Mouse (Mus musculus) CH12.LX (cell line): ENCODE measurements around the gene Xpa. TPM values are rescaled to one million over a fixed set of nuclear protein-coding genes. Genes with fewer than 3 reads are reported as not detected.

Source experiments
- DNase-seq: peaks from one replicate; pipeline ENCODE4 v3.0.0-alpha.2; 2013; ENCODE audit errors: extremely low read depth
- H3K27ac ChIP-seq: 2 replicates; pipeline ENCODE4 v1.5.1; 2012; ENCODE audit warnings: low read depth, mild to moderate bottlenecking, control low read depth, moderate library complexity; ENCODE audit not compliant: insufficient read depth
- H3K27me3 ChIP-seq: replicated peaks from 2 replicates; pipeline ENCODE3; 2012; ENCODE audit warnings: inconsistent platforms
- H3K36me3 ChIP-seq, 2 experiments: replicated peaks in 1 of 2; 2 replicates each; pipeline versions ENCODE3 to v1.6.1; 2012; ENCODE audit warnings: inconsistent platforms in 1 of 2, low read length in 1 of 2, mild to moderate bottlenecking in 1 of 2, mixed read lengths in 1 of 2, moderate library complexity in 1 of 2; ENCODE audit not compliant: control insufficient read depth in 1 of 2, insufficient read depth in 1 of 2
- H3K4me1 ChIP-seq, 2 experiments: 2 replicates each; pipeline ENCODE4 v1.6.1; 2012; ENCODE audit warnings: inconsistent platforms in 1 of 2, moderate library complexity in 1 of 2; ENCODE audit not compliant: insufficient read depth in 2 of 2, control insufficient read depth in 1 of 2
- H3K4me2 ChIP-seq: 2 replicates; pipeline ENCODE4 v1.6.1; 2012; ENCODE audit warnings: low read depth, mild to moderate bottlenecking, control low read depth; ENCODE audit not compliant: poor library complexity, insufficient read depth, severe bottlenecking
- H3K4me3 ChIP-seq, 3 experiments: fragments of 150-350 bp in 1 of 3; sonication (generic) in 1 of 3; replicated peaks in 1 of 3; 2 replicates each; pipeline versions ENCODE3 to v1.5.1; 2011 to 2012; ENCODE audit warnings: low read depth in 2 of 3, low read length in 2 of 3, mild to moderate bottlenecking in 2 of 3, moderate library complexity in 2 of 3, control low read depth in 1 of 3, improper control_type of control experiment in 1 of 3, inconsistent platforms in 1 of 3, mixed read lengths in 1 of 3; ENCODE audit not compliant: poor library complexity in 1 of 3
- H3K79me2 ChIP-seq: replicated peaks from 2 replicates; pipeline ENCODE4 v1.6.1; 2012; ENCODE audit warnings: mild to moderate bottlenecking, moderate library complexity; ENCODE audit not compliant: control insufficient read depth, poor library complexity, insufficient read depth, severe bottlenecking; ENCODE audit errors: extremely low read depth
- H3K9ac ChIP-seq: 2 replicates; pipeline ENCODE4 v1.6.1; 2012; ENCODE audit warnings: low read depth, mild to moderate bottlenecking, control low read depth, moderate library complexity; ENCODE audit not compliant: insufficient read depth
- H3K9me3 ChIP-seq: replicated peaks from 2 replicates; pipeline ENCODE3; 2012; ENCODE audit warnings: low read length, inconsistent platforms, mixed read lengths
- CTCF ChIP-seq, 2 experiments: IDR thresholded peaks in 1 of 2; conservative IDR thresholded peaks in 1 of 2; 2 replicates each; pipeline ENCODE4 v1.5.1; 2011 to 2012; ENCODE audit warnings: low read depth in 2 of 2, low read length in 2 of 2, improper control_type of control experiment in 1 of 2, inconsistent platforms in 1 of 2, mild to moderate bottlenecking in 1 of 2, moderate library complexity in 1 of 2
- ELF1 ChIP-seq: IDR thresholded peaks from 2 replicates; pipeline ENCODE4 v1.6.1; 2014; ENCODE audit warnings: low read depth, mild to moderate bottlenecking, inconsistent platforms, low read length, improper control_type of control experiment
- ETS1 ChIP-seq: conservative IDR thresholded peaks from 2 replicates; pipeline ENCODE4 v1.6.1; 2012; ENCODE audit warnings: low read depth, mild to moderate bottlenecking, inconsistent platforms, low read length, improper control_type of control experiment, moderate library complexity
- MEF2A ChIP-seq: IDR thresholded peaks from 2 replicates; pipeline ENCODE4 v1.6.1; 2014; ENCODE audit warnings: low read depth, mild to moderate bottlenecking, inconsistent platforms, low read length, improper control_type of control experiment, borderline replicate concordance
- MYC ChIP-seq: IDR thresholded peaks from 2 replicates; pipeline ENCODE4 v1.6.1; 2011; ENCODE audit warnings: low read depth, mild to moderate bottlenecking, improper control_type of control experiment, low read length
- NELFE ChIP-seq: IDR thresholded peaks from 2 replicates; pipeline ENCODE4 v1.6.1; 2011; ENCODE audit warnings: low read depth, low read length, improper control_type of control experiment
- SIN3A ChIP-seq: IDR thresholded peaks from 2 replicates; pipeline ENCODE4 v1.6.1; 2012; ENCODE audit warnings: low read length, improper control_type of control experiment, inconsistent platforms
- dilution Hi-C: fragments of 300-500 bp; cut with MboI; formaldehyde crosslinking; loops from 2 replicates; pipeline ENCODE4 v1.14.3; 2020; ENCODE audit warnings: low sequenced_read_pairs; ENCODE audit not compliant: extremely low pct_unique_long_range_greater_than_20kb, extremely low pct_ligation_motif_present
- in situ Hi-C: fragments of 300-500 bp; cut with MboI; formaldehyde crosslinking; loops from 3 replicates; pipeline ENCODE4 v1.14.3; 2019; ENCODE audit warnings: low sequenced_read_pairs, low pct_ligation_motif_present, low pct_unique_long_range_greater_than_20kb, mixed read lengths
- polyA plus RNA-seq: library from polyadenylated mRNA; unstranded; fragments of >175 nt; gene quantifications from 2 replicates; pipeline ENCODE4 v1.2.1, GENCODE M21; 2012; ENCODE audit warnings: low read depth; ENCODE audit not compliant: insufficient read length
- total RNA-seq, 2 experiments: library from RNA; depleted of rRNA; stranded (reverse); fragments of 300-350 nt in 1 of 2; fragments of >200 nt in 1 of 2; gene quantifications; 2 replicates each; pipeline ENCODE4 v1.2.3; 2012 to 2014

Gene Xpa
- total and polyA plus RNA-seq, 3 experiments: 11.2 to 28.8 (median 13.8) TPM

DNA sequence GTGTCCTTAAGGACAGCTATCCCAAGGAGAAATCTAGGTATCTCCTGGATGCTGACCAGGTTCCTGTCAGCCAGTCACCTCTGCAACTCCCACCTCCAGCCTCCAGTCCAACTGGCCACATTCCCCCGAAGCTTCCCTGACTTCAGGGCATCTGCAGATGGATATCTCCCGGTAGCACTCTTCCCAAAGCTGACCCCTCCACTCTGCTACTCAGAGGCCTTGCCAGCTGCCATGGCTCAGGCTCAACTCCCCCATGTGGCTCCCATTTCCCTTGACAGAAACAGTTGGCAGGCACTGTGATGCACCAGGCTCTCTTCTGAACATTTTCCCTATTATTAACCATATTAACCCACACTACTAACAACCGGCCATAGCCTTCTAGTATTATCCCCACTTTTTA, 84.8 kb downstream of the Xpa start:
- in situ Hi-C loops: no loop called here
- H3K79me2 ChIP-seq: no peaks in the 10 kb centered on the region
- H3K9me3 ChIP-seq: no peaks in the 10 kb centered on the region
- H3K27ac ChIP-seq: no peak overlapping the region
- TF ChIP-seq MEF2A (no peak), ETS1 (no peak), CTCF (conservative IDR thresholded peaks at IDR 0.05 in 1 of 2, IDR thresholded peaks at IDR 0.05 in 1 of 2; ENCODE audit: low read depth in 2 of 2, low read length in 2 of 2) (no peak)
- H3K27me3 ChIP-seq: no peaks in the 10 kb centered on the region
- no peak overlapping the region for H3K9ac ChIP-seq
- no peak overlapping the region for H3K4me3 ChIP-seq
- peaks cover 20 to 69% of the 10 kb centered on the region in 2 experiments for H3K36me3 ChIP-seq
- no peak for DNase-seq
- no peak overlapping the region for H3K4me2 ChIP-seq
- H3K4me1 ChIP-seq: no peaks in the 10 kb centered on the region
- dilution Hi-C loops: no loop called here

DNA sequence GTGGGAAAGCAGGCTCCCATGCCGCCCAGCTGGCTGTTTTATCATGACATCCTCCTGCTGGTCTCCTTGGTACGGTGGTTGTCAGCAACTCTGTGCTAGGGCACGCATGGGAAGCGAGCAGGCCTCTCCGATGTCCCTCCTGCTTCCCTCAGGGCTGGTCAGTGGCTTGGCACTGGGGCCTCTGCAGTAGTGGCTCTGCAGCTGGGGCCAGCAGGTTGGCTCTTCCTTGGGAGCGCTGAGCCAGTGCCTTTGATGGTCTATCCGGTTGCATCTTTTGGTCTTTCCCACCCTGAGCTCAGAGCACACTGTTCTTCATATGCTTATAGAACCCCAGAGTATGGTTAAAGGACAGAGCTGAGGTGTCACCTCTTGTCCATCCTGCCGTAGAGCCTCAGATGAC, 86.0 kb downstream of the Xpa start:
- Histone ChIP-seq H3K79me2 (no peaks in the 10 kb centered on the region), H3K36me3 (peaks cover 11 to 56% of the 10 kb centered on the region in 2 experiments), H3K4me2 (no peak overlapping the region), H3K9ac (no peak overlapping the region), H3K9me3 (no peaks in the 10 kb centered on the region), H3K4me3 (no peak overlapping the region), H3K4me1 (no peaks in the 10 kb centered on the region), H3K27me3 (no peaks in the 10 kb centered on the region), H3K27ac (no peak overlapping the region)
- DNase-seq: no peak
- in situ Hi-C loops: no loop called here
- TF ChIP-seq SIN3A (no peak), NELFE (no peak), ELF1 (no peak), MYC (no peak)
- dilution Hi-C loops: no loop called here

Other genes starting within 250 kb of the Xpa start
- gene Tdrd7, start 231.0 kb downstream of the Xpa start, total RNA-seq (2012; rRNA removed): 0.67 and 1.6 TPM in 2 replicates
- gene Tdrd7, start 231.0 kb downstream of the Xpa start, total RNA-seq (2014; rRNA removed): 2.1 and 2.7 TPM in 2 replicates
- 2.1 and 2.9 TPM in 2 replicates for gene Tdrd7, start 231.0 kb downstream of the Xpa start, polyA plus RNA-seq
- gene Tmod1, start 157.4 kb downstream of the Xpa start, total RNA-seq (2012; rRNA removed): 0.92 and 3.1 TPM in 2 replicates
- gene Tmod1, start 157.4 kb downstream of the Xpa start, total RNA-seq (2014; rRNA removed): 0.70 and 0.93 TPM in 2 replicates
- 2.3 and 2.5 TPM in 2 replicates for gene Tmod1, start 157.4 kb downstream of the Xpa start, polyA plus RNA-seq
- gene Ncbp1, start 57.7 kb downstream of the Xpa start, total RNA-seq (2012; rRNA removed): 64.7 and 80.6 TPM in 2 replicates
- gene Ncbp1, start 57.7 kb downstream of the Xpa start, total RNA-seq (2014; rRNA removed): 82.0 and 88.2 TPM in 2 replicates
- gene Ncbp1, start 57.7 kb downstream of the Xpa start, polyA plus RNA-seq: 121 and 141 TPM in 2 replicates
- 29.1 and 34.0 TPM in 2 replicates for gene Tstd2, start 57.6 kb downstream of the Xpa start, total RNA-seq (2012; rRNA removed)
- 36.4 and 40.2 TPM in 2 replicates for gene Tstd2, start 57.6 kb downstream of the Xpa start, total RNA-seq (2014; rRNA removed)
- 26.9 and 30.4 TPM in 2 replicates for gene Tstd2, start 57.6 kb downstream of the Xpa start, polyA plus RNA-seq
- not detected in 2 replicates for gene Foxe1, start 147.3 kb upstream of the Xpa start, total RNA-seq (2012; rRNA removed)
- not detected in 2 replicates for gene Foxe1, start 147.3 kb upstream of the Xpa start, total RNA-seq (2014; rRNA removed)
- gene Foxe1, start 147.3 kb upstream of the Xpa start, polyA plus RNA-seq: not detected in 2 replicates
- 17.5 and 18.8 TPM in 2 replicates for gene Trmo, start 193.1 kb upstream of the Xpa start, total RNA-seq (2012; rRNA removed)
- gene Trmo, start 193.1 kb upstream of the Xpa start, total RNA-seq (2014; rRNA removed): 24.1 and 27.0 TPM in 2 replicates
- gene Trmo, start 193.1 kb upstream of the Xpa start, polyA plus RNA-seq: 10.9 and 15.4 TPM in 2 replicates
- gene Hemgn, start 217.2 kb upstream of the Xpa start, total RNA-seq (2012; rRNA removed): 0.04 TPM in 1 of 2 replicates, not detected in the other
- 0.09 TPM in 1 of 2 replicates, not detected in the other for gene Hemgn, start 217.2 kb upstream of the Xpa start, total RNA-seq (2014; rRNA removed)
- gene Hemgn, start 217.2 kb upstream of the Xpa start, polyA plus RNA-seq: 0.11 TPM in 1 of 2 replicates, not detected in the other